Mouse (Mus musculus): ENCODE results near the gene Usp46. TPM values are rescaled to one million over a fixed set of nuclear protein-coding genes. Genes with fewer than 3 reads are reported as not detected.

Gene Usp46
- polyA plus RNA-seq (2012; rRNA removed), result 8.2 and 9.2 TPM in 2 replicates

GRCm38 (mm10) chr5:74067831-74068713 lies at the start of gene Usp46:
Gene Usp46, minus strand, starts transcription at chr5:74068431.

Other genes starting within 250 kb of the Usp46 start
- gene Rasl11b, start 126.9 kb upstream of the Usp46 start, polyA plus RNA-seq (2012; rRNA removed), result 5.6 and 6.0 TPM in 2 replicates

Measured in liver, embryonic 18 days (tissue).